Mouse (Mus musculus) ES-E14 (cell line): ENCODE measurements around the gene Fus.

ENCODE experiments used
- CHD2 ChIP-seq: IDR thresholded peaks from 2 replicates; pipeline ENCODE4 v1.6.1; 2014; ENCODE audit warnings: mild to moderate bottlenecking, low read depth, low read length, inconsistent platforms
- HCFC1 ChIP-seq: IDR thresholded peaks from 2 replicates; pipeline ENCODE4 v1.6.1; 2012; ENCODE audit warnings: low read length, inconsistent platforms, borderline replicate concordance; ENCODE audit not compliant: insufficient read depth
- MAFK ChIP-seq: IDR thresholded peaks from 2 replicates; pipeline ENCODE4 v1.6.1; 2014; ENCODE audit warnings: mild to moderate bottlenecking, low read depth, low read length, inconsistent platforms; ENCODE audit not compliant: insufficient read depth
- ZC3H11A ChIP-seq: IDR thresholded peaks from 2 replicates; pipeline ENCODE4 v1.6.1; 2012; ENCODE audit warnings: low read depth, mild to moderate bottlenecking, inconsistent platforms, low read length, borderline replicate concordance
- ZNF384 ChIP-seq: IDR thresholded peaks from 2 replicates; pipeline ENCODE4 v1.6.1; 2012; ENCODE audit warnings: low read depth, low read length, inconsistent platforms

- TF ChIP-seq ZNF384, result no peak
- no peak for TF ChIP-seq MAFK
- TF ChIP-seq ZC3H11A, result no peak
- TF ChIP-seq CHD2, result no peak
- TF ChIP-seq HCFC1, result no peak
Observed at GRCm38 (mm10) chr7:127926846-127927245, 40.4 kb upstream of the Fus start.
